In the genomic region with DNA sequence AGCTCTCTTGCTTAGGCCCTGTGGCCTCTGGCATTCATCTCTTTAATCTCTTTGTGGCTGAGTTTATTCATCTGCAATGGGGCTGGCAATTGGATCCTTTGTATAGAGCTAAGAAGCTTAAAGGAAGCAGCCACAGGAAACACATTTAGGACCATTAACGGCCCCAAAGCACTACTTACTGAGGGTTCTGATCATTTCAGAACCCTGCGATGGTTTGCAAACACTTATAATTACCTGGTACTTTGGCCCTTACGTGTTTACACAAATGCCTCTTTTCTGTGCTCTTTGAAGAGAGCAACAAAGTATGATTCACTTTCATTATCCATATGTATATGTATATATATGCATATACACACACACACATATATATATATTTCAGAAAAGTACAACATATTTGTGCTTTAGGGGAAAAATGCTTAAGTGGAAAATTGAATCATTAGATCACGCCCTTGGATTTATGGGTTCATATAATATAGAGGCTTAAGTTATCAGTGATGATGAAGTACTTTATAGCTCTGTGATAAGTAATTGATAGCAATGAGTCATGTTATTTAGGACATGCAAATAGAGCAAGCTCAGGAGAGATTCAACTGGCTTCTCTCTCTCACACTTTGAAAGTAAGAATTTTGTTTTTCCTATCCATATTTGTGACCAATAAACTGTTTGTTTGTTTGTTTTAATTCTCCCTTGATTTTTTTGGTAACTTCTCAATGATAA, we compare ENCODE assay signal across 20 mouse cellular contexts. TPM values are rescaled to one million over a fixed set of nuclear protein-coding genes. Genes with fewer than 3 reads are reported as not detected.
DNase-seq lines count a peak whose midpoint lies in the region; ATAC-seq and TF ChIP-seq lines count a peak whose summit lies in the region.
"Had no signal": no experiment of that assay in that cellular context is flagged by ENCODE, and none has a peak within 500 bp of the region (broad histone marks: within the 10 kb centered on the region; RNA-seq: fewer than 3 reads in every experiment).

No protein-coding gene starts in this region.

- no peaks in the 10 kb centered on the region for H3K9me3 ChIP-seq in midbrain, embryonic 11.5 days (ENCODE audit: control insufficient read depth, low read length)
- no peaks in the 10 kb centered on the region for H3K9me3 ChIP-seq in midbrain, embryonic 13.5 days
- no peaks in the 10 kb centered on the region for H3K9me3 ChIP-seq in intestine, embryonic 15.5 days
- no peaks in the 10 kb centered on the region for H3K9me3 ChIP-seq in intestine, postnatal 0 days (ENCODE audit: control insufficient read depth)
- no peaks in the 10 kb centered on the region for H3K9me3 ChIP-seq in kidney, embryonic 15.5 days (replicated peaks)
- no peaks in the 10 kb centered on the region for H3K9me3 ChIP-seq in kidney, embryonic 14.5 days (ENCODE audit: control insufficient read depth, low read length)
- H3K9me3 ChIP-seq: embryonic facial prominence, embryonic 10.5 days; embryonic facial prominence, embryonic 12.5 days; forebrain, embryonic 13.5 days; forebrain, embryonic 15.5 days had no signal

- H3K27ac ChIP-seq in midbrain, embryonic 11.5 days (ENCODE audit: low read depth, low read length), result no peak overlapping the region
- H3K27ac ChIP-seq in midbrain, embryonic 13.5 days, result no peak overlapping the region
- H3K27ac ChIP-seq in intestine, embryonic 15.5 days, result no peak overlapping the region
- H3K27ac ChIP-seq in intestine, postnatal 0 days (ENCODE audit: low read depth, low read length), result no peak overlapping the region
- no peak overlapping the region for H3K27ac ChIP-seq in kidney, embryonic 15.5 days
- H3K27ac ChIP-seq in kidney, embryonic 14.5 days (ENCODE audit: low read depth, low read length), result no peak overlapping the region
- H3K27ac ChIP-seq: embryonic facial prominence, embryonic 10.5 days; embryonic facial prominence, embryonic 12.5 days; forebrain, embryonic 13.5 days; forebrain, embryonic 15.5 days had no signal

- peak; percentile 42; the same call in 1 of the 2 replicates for ATAC-seq in midbrain, embryonic 11.5 days (ENCODE audit: low FRiP score)
- ATAC-seq in midbrain, embryonic 13.5 days, result no peak
- ATAC-seq in intestine, embryonic 15.5 days, result peak; percentile 88
- ATAC-seq in intestine, postnatal 0 days, result peak; percentile 73
- ATAC-seq in kidney, embryonic 15.5 days (replicated peaks; ENCODE audit: low FRiP score), result no peak
- no peak for ATAC-seq in kidney, embryonic 14.5 days (ENCODE audit: low FRiP score, low TSS enrichment)
- ATAC-seq: forebrain, embryonic 13.5 days; forebrain, embryonic 15.5 days; forebrain, postnatal 0 days had no signal

- no peak for TF ChIP-seq POLR2A in brain, embryonic 14.5 days (IDR thresholded peaks at IDR 0.05; ENCODE audit: borderline replicate concordance, extremely low read depth, insufficient read depth, insufficient read length, poor library complexity, severe bottlenecking)

- 37% methylated on average over 4 of the region's 4 CpGs for WGBS in midbrain, embryonic 11.5 days
- 39% methylated on average over 4 of the region's 4 CpGs for WGBS in midbrain, embryonic 13.5 days
- 54% methylated on average over 4 of the region's 4 CpGs for WGBS in intestine, embryonic 15.5 days
- 29% methylated on average over 4 of the region's 4 CpGs for WGBS in intestine, postnatal 0 days
- 76% methylated on average over 4 of the region's 4 CpGs for WGBS in kidney, embryonic 15.5 days
- WGBS in kidney, embryonic 14.5 days, result 85% methylated on average over 4 of the region's 4 CpGs

- peaks cover 5% of the 10 kb centered on the region; the same call in 1 of the 2 replicates for H3K4me1 ChIP-seq in midbrain, embryonic 11.5 days (ENCODE audit: control insufficient read depth, insufficient read depth, low read length)
- 0 out of 2 replicates have a peak, but pooled peaks cover 3% of the 10 kb centered on the region for H3K4me1 ChIP-seq in midbrain, embryonic 13.5 days (replicated peaks)
- H3K4me1 ChIP-seq in intestine, embryonic 15.5 days (replicated peaks), result 0 out of 2 replicates have a peak, but pooled peaks cover 3% of the 10 kb centered on the region
- no peaks in the 10 kb centered on the region for H3K4me1 ChIP-seq in intestine, postnatal 0 days (replicated peaks; ENCODE audit: control insufficient read depth, insufficient read depth, low read length)
- no peaks in the 10 kb centered on the region for H3K4me1 ChIP-seq in kidney, embryonic 15.5 days
- no peaks in the 10 kb centered on the region for H3K4me1 ChIP-seq in kidney, embryonic 14.5 days (ENCODE audit: control insufficient read depth, insufficient read depth, low read length)
- H3K4me1 ChIP-seq: embryonic facial prominence, embryonic 10.5 days; embryonic facial prominence, embryonic 12.5 days; forebrain, embryonic 13.5 days; forebrain, embryonic 15.5 days had no signal

- H3K9ac ChIP-seq in midbrain, embryonic 11.5 days (ENCODE audit: low read length), result no peak overlapping the region
- H3K9ac ChIP-seq in midbrain, embryonic 13.5 days (replicated peaks), result no peak overlapping the region
- H3K9ac ChIP-seq in intestine, embryonic 15.5 days, result no peak overlapping the region
- H3K9ac ChIP-seq in intestine, postnatal 0 days (ENCODE audit: low read depth, low read length), result no peak overlapping the region
- no peak overlapping the region for H3K9ac ChIP-seq in kidney, embryonic 15.5 days
- H3K9ac ChIP-seq in kidney, embryonic 14.5 days (ENCODE audit: low read depth, low read length), result no peak overlapping the region
- H3K9ac ChIP-seq: embryonic facial prominence, embryonic 12.5 days; forebrain, embryonic 13.5 days; forebrain, embryonic 15.5 days; forebrain, postnatal 0 days had no signal

- no peak overlapping the region for H3K4me3 ChIP-seq in midbrain, embryonic 11.5 days (ENCODE audit: low read depth, low read length)
- H3K4me3 ChIP-seq in midbrain, embryonic 13.5 days (replicated peaks), result no peak overlapping the region
- no peak overlapping the region for H3K4me3 ChIP-seq in intestine, embryonic 15.5 days (replicated peaks)
- H3K4me3 ChIP-seq in intestine, postnatal 0 days (ENCODE audit: low read depth, low read length), result no peak overlapping the region
- H3K4me3 ChIP-seq in kidney, embryonic 15.5 days (replicated peaks), result no peak overlapping the region
- no peak overlapping the region for H3K4me3 ChIP-seq in kidney, embryonic 14.5 days (ENCODE audit: low read length)
- H3K4me3 ChIP-seq: embryonic facial prominence, embryonic 10.5 days; embryonic facial prominence, embryonic 12.5 days; forebrain, embryonic 13.5 days; forebrain, embryonic 15.5 days had no signal

- H3K36me3 ChIP-seq in midbrain, embryonic 11.5 days (ENCODE audit: control insufficient read depth, insufficient read depth, low read length), result no peaks in the 10 kb centered on the region
- H3K36me3 ChIP-seq in midbrain, embryonic 13.5 days, result no peaks in the 10 kb centered on the region
- H3K36me3 ChIP-seq in intestine, embryonic 15.5 days, result no peaks in the 10 kb centered on the region
- H3K36me3 ChIP-seq in intestine, postnatal 0 days (ENCODE audit: control insufficient read depth, insufficient read depth), result no peaks in the 10 kb centered on the region
- no peaks in the 10 kb centered on the region for H3K36me3 ChIP-seq in kidney, embryonic 15.5 days
- no peaks in the 10 kb centered on the region for H3K36me3 ChIP-seq in kidney, embryonic 14.5 days (ENCODE audit: control insufficient read depth, insufficient read depth, low read length)
- H3K36me3 ChIP-seq: embryonic facial prominence, embryonic 10.5 days; embryonic facial prominence, embryonic 12.5 days; forebrain, embryonic 15.5 days had no signal

- TF ChIP-seq CTCF in brain, embryonic 14.5 days (IDR thresholded peaks at IDR 0.05; ENCODE audit: borderline replicate concordance, extremely low read depth, insufficient read depth, insufficient read length), result no peak
- TF ChIP-seq CTCF in intestine, postnatal 0 days (IDR thresholded peaks at IDR 0.05; ENCODE audit: low read depth), result no peak

- DNase-seq in midbrain, embryonic 11.5 days (ENCODE audit: low spot score, missing footprints), result no peak
- peak; percentile 30 for DNase-seq in brain, embryonic 14.5 days (ENCODE audit: low read depth)
- DNase-seq: adrenal gland, adult 2 months; adrenal gland, postnatal 10 days; adrenal gland, postnatal 25 days; cerebellum, adult 11-12 months; cerebellum, adult 2 months; cerebellum, adult 9-10 months; cerebellum, postnatal 10 days; cerebellum, postnatal 25 days; forebrain, postnatal 0 days had no signal

- H3K27me3 ChIP-seq in midbrain, embryonic 11.5 days (ENCODE audit: control insufficient read depth, insufficient read depth, low read length), result no peaks in the 10 kb centered on the region
- no peaks in the 10 kb centered on the region for H3K27me3 ChIP-seq in midbrain, embryonic 13.5 days
- no peaks in the 10 kb centered on the region for H3K27me3 ChIP-seq in intestine, embryonic 15.5 days (replicated peaks)
- H3K27me3 ChIP-seq in intestine, postnatal 0 days (replicated peaks; ENCODE audit: control insufficient read depth, insufficient read depth, low read length), result no peaks in the 10 kb centered on the region
- no peaks in the 10 kb centered on the region for H3K27me3 ChIP-seq in kidney, embryonic 15.5 days
- H3K27me3 ChIP-seq in kidney, embryonic 14.5 days (ENCODE audit: control insufficient read depth, insufficient read depth, low read length), result no peaks in the 10 kb centered on the region
- H3K27me3 ChIP-seq: embryonic facial prominence, embryonic 12.5 days; forebrain, embryonic 15.5 days had no signal

- H3K4me2 ChIP-seq in midbrain, embryonic 11.5 days, result no peak overlapping the region
- H3K4me2 ChIP-seq in midbrain, embryonic 13.5 days (replicated peaks), result no peak overlapping the region
- H3K4me2 ChIP-seq in intestine, embryonic 15.5 days (replicated peaks), result no peak overlapping the region
- H3K4me2 ChIP-seq in intestine, postnatal 0 days (replicated peaks; ENCODE audit: low read depth), result no peak overlapping the region
- no peak overlapping the region for H3K4me2 ChIP-seq in kidney, embryonic 15.5 days
- H3K4me2 ChIP-seq in kidney, embryonic 14.5 days (replicated peaks; ENCODE audit: low read depth, low read length), result no peak overlapping the region
- H3K4me2 ChIP-seq: embryonic facial prominence, embryonic 12.5 days; forebrain, embryonic 13.5 days; forebrain, embryonic 15.5 days had no signal

RNA-seq across cellular contexts. Expression of gene Tspan8, which starts 20.4 kb away (rescaled TPM):
- 0.72 and 0.75 TPM in 2 replicates for polyA plus RNA-seq in midbrain, embryonic 11.5 days (2014; fragmentation: Nextera tagmentation; extraction: Ambion mirVana)
- polyA plus RNA-seq in midbrain, embryonic 13.5 days (2015; fragmentation: Nextera tagmentation; extraction: Ambion mirVana), result 0.24 and 0.30 TPM in 2 replicates
- 0.18 TPM in 2 replicates for polyA plus RNA-seq in brain, embryonic 14.5 days (2012; rRNA removed)
- 205 and 222 TPM in 2 replicates for polyA plus RNA-seq in intestine, embryonic 15.5 days (2015; fragmentation: Nextera tagmentation; extraction: Ambion mirVana)
- 204 and 208 TPM in 2 replicates for polyA plus RNA-seq in intestine, postnatal 0 days (2015; fragmentation: Nextera tagmentation; extraction: Ambion mirVana)
- 27.7 and 32.8 TPM in 2 replicates for polyA plus RNA-seq in kidney, embryonic 15.5 days (2015; fragmentation: Nextera tagmentation; extraction: Ambion mirVana)
- polyA plus RNA-seq in kidney, embryonic 14.5 days (2014; fragmentation: Nextera tagmentation; extraction: Ambion mirVana), result 26.9 and 31.3 TPM in 2 replicates
- polyA plus RNA-seq: adrenal gland, adult 2 months; forebrain, embryonic 13.5 days had no signal

Comparison
In these comparisons a context has a peak if more than half of its experiments do, and no peak if none do; other contexts are left out.
1. ATAC-seq: peak in midbrain, embryonic 11.5 days (single experiment), intestine, embryonic 15.5 days (single experiment) and intestine, postnatal 0 days (single experiment); none in midbrain, embryonic 13.5 days (single experiment), kidney, embryonic 15.5 days (single experiment) and kidney, embryonic 14.5 days (single experiment).
2. RNA of gene Tspan8, which starts 20.4 kb away (polyA plus RNA-seq): 205 to 222 TPM in intestine, embryonic 15.5 days, 204 to 208 TPM in intestine, postnatal 0 days, 27.7 to 32.8 TPM in kidney, embryonic 15.5 days and 26.9 to 31.3 TPM in kidney, embryonic 14.5 days; 0.72 to 0.75 TPM in midbrain, embryonic 11.5 days, 0.24 to 0.30 TPM in midbrain, embryonic 13.5 days and 0.18 TPM in brain, embryonic 14.5 days; every median in the first group is over 10 times any median in the second.